Mouse (Mus musculus) midbrain, embryonic 13.5 days (tissue): Measurements from ENCODE around the gene Gm49366. TPM values are rescaled to one million over a fixed set of nuclear protein-coding genes. Genes with fewer than 3 reads are reported as not detected.
"Not testable (repeated sequence)": the region's sequence is repeated elsewhere in the genome, so short reads cannot be mapped to it uniquely, and the experiment has no call there.

Experiments
- ATAC-seq: fragments of 200-750 bp; cut with Nextera tagmentation; 2 replicates; pipeline ENCODE4 v1.8.0; 2017; ENCODE audit warnings: mild to moderate bottlenecking, moderate TSS enrichment, moderate library complexity
- H3K27ac ChIP-seq: fragments of 300-500 bp; sonication (generic); 2 replicates; pipeline ENCODE4 v1.5.1; 2015; ENCODE audit warnings: inconsistent platforms, mild to moderate bottlenecking, moderate library complexity
- H3K27me3 ChIP-seq: fragments of 300-500 bp; sonication (generic); 2 replicates; pipeline ENCODE4 v1.6.1; 2015; ENCODE audit warnings: mild to moderate bottlenecking, inconsistent platforms
- H3K36me3 ChIP-seq: fragments of 300-500 bp; sonication (generic); 2 replicates; pipeline ENCODE4 v1.6.1; 2015; ENCODE audit warnings: mild to moderate bottlenecking, inconsistent platforms
- H3K4me1 ChIP-seq: fragments of 300-500 bp; sonication (generic); replicated peaks from 2 replicates; pipeline ENCODE4 v1.6.1; 2015; ENCODE audit warnings: inconsistent platforms
- H3K4me2 ChIP-seq: fragments of 300-500 bp; sonication (generic); replicated peaks from 2 replicates; pipeline ENCODE4 v1.6.1; 2015; ENCODE audit warnings: moderate library complexity, mild to moderate bottlenecking, inconsistent platforms
- H3K4me3 ChIP-seq: fragments of 300-500 bp; sonication (generic); replicated peaks from 2 replicates; pipeline ENCODE4 v1.5.1; 2015; ENCODE audit warnings: mild to moderate bottlenecking, inconsistent platforms
- H3K9ac ChIP-seq: fragments of 300-500 bp; sonication (generic); replicated peaks from 2 replicates; pipeline ENCODE4 v1.6.1; 2015; ENCODE audit warnings: mild to moderate bottlenecking, inconsistent platforms
- H3K9me3 ChIP-seq: fragments of 300-500 bp; sonication (generic); 2 replicates; pipeline ENCODE4 v1.6.1; 2016; ENCODE audit warnings: mild to moderate bottlenecking, inconsistent platforms
- WGBS: fragments of 180-500 bp; shearing (Covaris S2); methylation state at CpG from one replicate; pipeline ENCODE4 v1.1.7; 2015; 5-methylcytosine and 5-hydroxymethylcytosine counted together
- polyA plus RNA-seq: library from polyadenylated mRNA; unstranded; fragments of >200 nt; fragmentation: Nextera tagmentation; extraction: Ambion mirVana; gene quantifications from 2 replicates; pipeline ENCODE4 v1.2.1, GENCODE M21; 2015

Gm49366 gene
- polyA plus RNA-seq, 1 experiment from 2014 or later, result not detected

DNA sequence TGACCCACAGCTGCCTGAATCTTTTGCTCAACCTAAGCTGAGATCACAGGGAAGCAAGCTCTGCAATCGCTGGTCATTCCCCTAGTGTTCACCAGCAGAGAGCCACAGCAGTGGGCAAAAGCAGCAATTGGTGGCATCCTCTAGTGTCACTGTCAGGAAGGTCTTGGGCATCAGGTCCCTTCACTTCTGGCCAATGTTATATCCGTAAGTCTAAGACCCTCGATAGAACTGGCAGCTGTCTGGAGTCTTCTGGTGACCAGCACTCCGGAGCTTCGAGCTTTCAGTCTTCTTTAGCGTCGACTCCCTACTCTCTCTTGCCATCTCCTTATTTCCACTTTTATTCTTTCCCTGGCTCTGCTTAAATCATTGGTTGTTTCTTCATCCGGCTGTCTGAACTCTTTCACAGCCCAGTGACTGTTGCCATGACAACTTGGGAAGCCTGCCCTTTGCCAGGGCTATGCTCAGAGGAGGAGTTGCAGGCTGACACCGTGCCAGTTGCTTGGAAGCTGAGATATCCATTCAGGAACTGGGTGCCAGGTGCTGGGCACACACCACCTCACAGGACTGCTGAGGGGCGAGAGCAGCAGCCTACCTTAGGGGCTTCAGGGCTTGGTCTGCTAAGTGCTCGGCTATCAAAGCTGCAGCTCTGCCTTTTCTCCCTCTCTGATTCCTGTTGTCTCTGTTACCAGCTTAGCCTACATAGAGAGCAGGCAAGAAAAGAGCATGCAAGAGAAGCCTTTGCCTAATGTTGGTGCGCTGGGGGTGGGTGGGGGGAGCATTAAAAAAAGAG lies 27.3 kb upstream of the Gm49366 start:
- Histone ChIP-seq H3K4me2 (peak overlapping the region; percentile 59), H3K36me3 (peaks cover 3% of the 10 kb centered on the region; the same call in 1 of the 2 replicates), H3K27me3 (no peaks in the 10 kb centered on the region), H3K27ac (peak overlapping the region; percentile 78), H3K9ac (peak overlapping the region; percentile 54; the same call in 1 of the 2 replicates), H3K4me3 (peak overlapping the region; percentile 47), H3K4me1 (peaks cover 36% of the 10 kb centered on the region), H3K9me3 (no peaks in the 10 kb centered on the region)
- ATAC-seq, result peak; percentile 81
- 11% methylated on average over 12 of the region's 12 CpGs for WGBS

DNA sequence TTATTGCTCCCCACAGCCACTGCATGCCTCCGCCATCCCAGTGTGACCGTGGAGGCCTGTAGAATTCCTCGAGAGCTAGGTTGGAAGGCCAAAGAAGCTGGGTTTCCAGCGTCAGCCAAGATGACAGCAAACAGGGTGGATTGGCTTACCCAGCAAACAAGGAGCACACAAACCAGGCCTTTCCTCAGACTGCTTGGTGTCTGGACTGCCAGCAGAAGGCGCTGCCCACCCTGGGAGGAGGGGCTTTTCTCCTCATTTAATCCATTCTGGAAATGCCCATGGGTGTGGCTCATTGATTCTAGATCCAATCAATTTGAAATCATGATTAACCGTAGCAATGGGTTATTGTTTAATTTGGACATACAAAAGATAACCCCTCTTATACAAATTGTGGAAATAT lies 25.6 kb upstream of the Gm49366 start:
- H3K36me3 ChIP-seq, result peaks cover 3% of the 10 kb centered on the region; the same call in 1 of the 2 replicates
- H3K4me2 ChIP-seq, result 0 out of 2 replicates have a peak overlapping the region, but pooled peaks have one; percentile 2
- H3K4me1 ChIP-seq, result peaks cover 36% of the 10 kb centered on the region
- no peak overlapping the region for H3K9ac ChIP-seq
- H3K9me3 ChIP-seq, result no peaks in the 10 kb centered on the region
- H3K27me3 ChIP-seq, result no peaks in the 10 kb centered on the region
- peak overlapping the region; percentile 47; the same call in 1 of the 2 replicates for H3K27ac ChIP-seq
- WGBS, result 60% methylated on average over 6 of the region's 6 CpGs
- no peak for ATAC-seq
- H3K4me3 ChIP-seq, result no peak overlapping the region

DNA sequence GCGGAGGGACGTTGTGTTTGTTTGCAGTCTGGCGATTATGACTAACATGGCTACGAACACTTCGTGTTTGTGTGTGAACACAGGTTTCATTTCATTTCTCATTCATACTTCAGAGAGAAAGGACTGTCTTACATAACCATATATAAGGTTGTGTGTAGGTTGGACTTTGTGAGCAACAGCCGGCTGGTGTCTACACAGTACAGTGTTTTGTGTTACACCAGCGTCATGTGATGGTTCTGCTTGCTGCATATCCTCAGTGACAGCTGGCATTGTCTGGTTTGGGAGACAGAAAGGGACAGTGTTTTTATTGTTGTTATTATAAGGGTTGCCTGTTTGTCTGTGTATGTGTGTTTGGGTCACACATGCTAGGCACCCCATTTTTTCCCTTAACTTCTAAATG lies 25.0 kb upstream of the Gm49366 start:
- Histone ChIP-seq H3K4me1 (peaks cover 31% of the 10 kb centered on the region), H3K4me2 (no peak overlapping the region), H3K36me3 (peaks cover 5% of the 10 kb centered on the region; the same call in 1 of the 2 replicates), H3K27ac (no peak overlapping the region), H3K4me3 (no peak overlapping the region), H3K9me3 (no peaks in the 10 kb centered on the region), H3K9ac (no peak overlapping the region), H3K27me3 (no peaks in the 10 kb centered on the region)
- WGBS, result 92% methylated on average over 7 of the region's 7 CpGs
- ATAC-seq, result no peak

DNA sequence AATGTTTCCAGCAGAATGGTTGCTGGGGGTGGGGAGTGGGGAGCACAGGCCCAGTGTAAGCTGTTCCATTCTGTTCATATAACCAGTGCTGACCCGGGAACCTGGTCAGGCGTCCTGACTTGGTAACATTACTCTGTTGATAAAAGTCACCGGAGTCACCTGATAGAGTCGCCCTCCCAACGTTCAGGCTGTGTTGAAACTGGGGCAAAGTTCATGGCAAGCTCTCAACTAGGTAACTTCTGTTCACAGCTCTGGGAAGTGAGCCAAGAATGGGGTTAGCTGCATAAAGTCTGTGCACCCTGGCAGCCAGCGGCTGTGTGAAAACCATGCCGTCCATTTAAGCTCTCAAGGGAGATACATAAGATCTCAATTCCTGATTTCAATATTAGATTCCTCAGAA lies 18.2 kb upstream of the Gm49366 start:
- not testable (repeated sequence) for ATAC-seq

DNA sequence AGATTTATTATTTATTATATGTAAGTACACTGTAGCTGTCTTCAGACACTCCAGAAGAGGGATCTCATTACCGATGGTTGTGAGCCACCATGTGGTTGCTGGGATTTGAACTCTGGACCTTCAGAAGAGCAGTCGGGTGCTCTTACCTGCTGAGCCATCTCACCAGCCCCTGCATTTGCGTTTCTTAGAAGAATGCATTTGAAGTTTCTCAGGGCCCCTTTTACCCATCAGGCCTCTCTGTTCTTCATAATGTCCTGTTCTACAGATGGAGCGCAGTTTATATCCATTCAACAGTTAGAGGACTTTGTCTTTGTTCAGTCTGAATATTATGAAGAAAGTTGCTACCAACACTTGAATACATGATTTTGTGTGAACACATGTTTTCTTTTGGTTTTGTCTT lies 16.5 kb upstream of the Gm49366 start:
- H3K4me2 ChIP-seq, H3K36me3 ChIP-seq, H3K4me1 ChIP-seq, H3K9me3 ChIP-seq, H3K27ac ChIP-seq, H3K9ac ChIP-seq, H3K27me3 ChIP-seq, ATAC-seq, H3K4me3 ChIP-seq: not testable (repeated sequence)
- WGBS, result 97% methylated on average over 4 of the region's 4 CpGs

More for the DNA sequence above, 18.2 kb upstream of the Gm49366 start:
- H3K27ac ChIP-seq, H3K9ac ChIP-seq, H3K36me3 ChIP-seq, H3K9me3 ChIP-seq, H3K4me3 ChIP-seq, H3K4me2 ChIP-seq, H3K4me1 ChIP-seq, H3K27me3 ChIP-seq: not testable (repeated sequence)
- 68% methylated on average over 7 of the region's 7 CpGs for WGBS

DNA sequence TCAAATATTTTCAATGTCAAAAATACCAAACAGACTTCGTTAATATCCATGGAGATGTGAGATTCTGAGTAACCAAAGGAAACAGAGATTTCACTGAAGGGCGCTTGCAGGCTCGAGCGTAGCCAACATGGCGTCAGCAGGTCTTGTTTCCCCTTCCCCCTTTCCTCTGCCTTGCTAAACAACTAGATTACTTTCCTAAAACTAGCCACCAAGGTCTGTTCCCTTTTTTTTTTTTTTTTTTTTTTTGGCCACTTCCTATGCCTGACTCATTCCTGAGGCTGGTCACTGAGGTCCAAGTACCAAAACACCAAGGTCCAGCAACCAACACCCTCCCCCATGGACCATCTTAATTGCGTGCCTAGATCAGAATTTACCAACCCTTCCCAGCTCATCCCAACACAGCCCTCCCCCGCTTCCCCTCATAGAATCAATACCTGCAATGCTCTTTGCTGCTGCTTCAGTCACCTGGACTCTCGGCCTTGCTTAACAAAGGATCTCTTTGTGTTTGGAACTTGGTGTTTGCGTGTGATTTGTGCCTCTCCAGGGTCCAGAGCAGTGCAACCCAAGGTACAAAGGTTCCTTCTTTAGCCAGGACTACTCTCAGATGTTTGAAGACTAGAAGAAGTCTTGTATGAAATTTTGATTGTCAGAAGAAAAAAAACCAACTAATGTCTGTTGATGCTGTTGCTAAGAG lies 15.5 kb upstream of the Gm49366 start:
- Histone ChIP-seq H3K27ac (no peak overlapping the region), H3K9ac (no peak overlapping the region), H3K4me2 (no peak overlapping the region), H3K4me3 (no peak overlapping the region), H3K9me3 (no peaks in the 10 kb centered on the region), H3K27me3 (no peaks in the 10 kb centered on the region), H3K36me3 (0 out of 2 replicates have a peak, but pooled peaks cover 3% of the 10 kb centered on the region), H3K4me1 (no peaks in the 10 kb centered on the region)
- no peak for ATAC-seq
- WGBS, result 87% methylated on average over 9 of the region's 9 CpGs

DNA sequence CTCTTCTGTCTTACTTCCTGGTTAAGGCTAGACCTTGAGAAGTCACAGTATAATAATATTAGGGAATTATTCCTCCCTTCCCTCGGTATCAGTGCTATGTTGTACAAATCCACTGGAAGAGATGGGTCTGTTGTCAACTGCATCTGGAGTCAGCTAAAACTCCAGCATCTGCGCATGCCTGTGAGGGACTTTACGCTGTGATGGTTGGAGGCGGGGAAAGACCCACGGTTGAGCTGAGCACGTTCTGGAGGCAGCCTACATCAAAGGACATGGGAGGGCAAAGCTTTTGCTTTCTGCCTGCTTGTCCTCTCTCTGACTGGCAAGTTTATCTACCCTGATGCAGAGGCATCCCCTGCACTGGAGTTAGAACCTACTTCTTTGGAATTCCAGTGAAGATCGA lies 12.8 kb upstream of the Gm49366 start:
- WGBS, result 82% methylated on average over 7 of the region's 7 CpGs
- Histone ChIP-seq H3K9me3 (no peaks in the 10 kb centered on the region), H3K9ac (no peak overlapping the region), H3K27me3 (no peaks in the 10 kb centered on the region), H3K4me3 (no peak overlapping the region), H3K4me2 (no peak overlapping the region), H3K36me3 (no peaks in the 10 kb centered on the region), H3K27ac (no peak overlapping the region), H3K4me1 (no peaks in the 10 kb centered on the region)
- ATAC-seq, result no peak

DNA sequence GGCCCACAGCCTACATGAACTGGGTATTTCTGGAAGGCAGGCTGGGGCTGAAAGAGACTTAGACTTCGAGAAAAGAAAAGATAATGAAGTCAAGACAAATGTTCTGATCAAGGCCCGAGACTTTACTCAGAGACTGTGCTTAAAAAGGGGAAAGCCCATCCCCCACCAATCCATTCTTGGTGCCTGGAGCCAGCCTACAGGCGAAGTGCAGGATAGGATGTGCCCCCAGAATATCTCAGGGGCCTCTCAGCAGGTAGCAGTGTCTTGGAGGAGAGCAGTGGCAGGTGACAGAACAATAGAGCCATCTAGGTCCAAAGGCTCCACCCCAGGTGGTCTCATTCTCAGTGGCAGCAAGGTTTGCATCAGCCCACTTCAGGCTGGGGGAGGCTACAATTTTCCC lies 10.4 kb upstream of the Gm49366 start:
- not testable (repeated sequence) for H3K9me3 ChIP-seq, H3K27ac ChIP-seq, H3K4me1 ChIP-seq, H3K9ac ChIP-seq, H3K4me3 ChIP-seq, H3K4me2 ChIP-seq, H3K36me3 ChIP-seq, H3K27me3 ChIP-seq, ATAC-seq
- 39% methylated on average over 3 of the region's 3 CpGs for WGBS

DNA sequence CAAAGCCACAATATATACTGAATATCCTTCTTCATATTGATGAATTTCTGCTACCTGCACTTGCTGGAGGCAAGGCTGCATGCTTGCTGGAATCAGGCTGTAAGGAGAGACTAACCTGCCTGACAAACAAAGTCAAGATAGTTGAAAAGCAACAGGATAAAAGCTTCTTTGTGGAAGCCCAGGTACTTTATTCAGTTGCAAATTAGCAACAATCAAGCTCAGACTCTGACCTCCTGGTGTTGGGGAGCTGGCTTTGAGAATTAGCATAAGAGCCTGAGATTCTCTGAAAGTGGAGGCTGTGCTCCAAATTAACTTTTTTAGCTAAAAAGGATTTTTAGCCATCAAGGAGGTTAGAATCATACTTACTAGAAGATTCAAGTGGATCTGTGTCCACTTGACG lies 9.7 kb upstream of the Gm49366 start:
- not testable (repeated sequence) for ATAC-seq, H3K4me1 ChIP-seq, H3K36me3 ChIP-seq, H3K4me2 ChIP-seq, H3K9ac ChIP-seq, H3K27ac ChIP-seq, H3K4me3 ChIP-seq, H3K9me3 ChIP-seq, H3K27me3 ChIP-seq
- WGBS, result 74% methylated on average over 1 of the region's 1 CpGs

DNA sequence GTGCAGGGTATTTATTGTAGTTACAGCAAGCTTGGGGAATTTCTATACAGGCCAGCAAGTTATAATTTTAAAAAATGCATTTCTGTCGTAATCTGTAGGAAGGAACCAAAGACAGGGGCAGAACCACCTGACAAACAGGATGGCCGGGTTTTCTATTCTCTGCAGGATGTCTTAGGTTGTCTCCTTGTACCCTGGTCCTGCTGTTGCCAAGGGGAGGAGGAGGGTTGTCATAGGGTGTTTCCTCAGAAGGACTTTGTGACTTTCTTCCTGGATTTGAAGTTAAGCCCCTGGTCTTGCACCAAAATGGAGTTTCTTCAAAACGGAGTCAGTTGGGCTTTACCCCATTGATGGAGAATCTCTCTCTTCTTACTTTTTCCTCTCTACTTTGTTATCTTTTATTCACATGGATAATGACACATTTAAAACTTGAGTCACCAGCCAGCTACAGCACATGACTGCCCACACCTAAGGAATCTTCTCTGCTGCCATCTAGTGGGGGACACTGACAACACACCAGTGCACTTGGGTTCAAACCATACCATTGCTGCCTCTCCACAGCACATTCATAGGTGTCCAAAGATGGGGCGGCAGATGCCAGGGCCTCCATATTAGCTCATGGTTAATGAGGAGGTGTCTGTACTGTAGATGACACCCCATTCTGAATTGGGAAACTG lies 7.9 kb upstream of the Gm49366 start:
- peak; percentile 81 for ATAC-seq
- H3K4me1 ChIP-seq, result no peaks in the 10 kb centered on the region
- no peaks in the 10 kb centered on the region for H3K27me3 ChIP-seq
- no peaks in the 10 kb centered on the region for H3K9me3 ChIP-seq
- 64% methylated on average over 4 of the region's 4 CpGs for WGBS
- H3K4me2 ChIP-seq, result no peak overlapping the region
- no peak overlapping the region for H3K4me3 ChIP-seq
- no peak overlapping the region for H3K9ac ChIP-seq
- H3K36me3 ChIP-seq, result no peaks in the 10 kb centered on the region
- H3K27ac ChIP-seq, result no peak overlapping the region

DNA sequence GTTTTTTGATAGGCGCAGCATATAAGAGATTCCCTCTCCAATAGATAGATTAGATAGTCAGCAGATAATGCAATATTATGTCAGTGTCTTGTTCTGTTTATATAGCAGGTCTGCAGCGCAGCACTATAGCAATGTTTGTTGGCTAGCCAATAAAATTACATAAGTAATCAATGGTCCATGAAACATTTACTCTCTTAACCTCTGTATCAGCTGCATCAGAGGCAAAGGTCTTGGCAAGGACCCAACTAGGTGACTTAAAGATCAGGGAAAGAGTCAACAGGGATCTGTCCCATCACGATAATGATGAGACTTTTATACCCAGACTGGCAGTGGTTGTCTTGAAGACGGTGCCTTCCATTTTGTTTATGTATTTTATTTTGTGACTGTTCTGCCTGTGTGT lies 5.9 kb upstream of the Gm49366 start:
- H3K4me1 ChIP-seq, result no peaks in the 10 kb centered on the region
- peaks cover 5% of the 10 kb centered on the region; the same call in 1 of the 2 replicates for H3K27me3 ChIP-seq
- ATAC-seq, result no peak
- no peak overlapping the region for H3K4me2 ChIP-seq
- no peaks in the 10 kb centered on the region for H3K9me3 ChIP-seq
- no peak overlapping the region for H3K27ac ChIP-seq
- H3K4me3 ChIP-seq, result no peak overlapping the region
- H3K9ac ChIP-seq, result no peak overlapping the region
- no peaks in the 10 kb centered on the region for H3K36me3 ChIP-seq
- 94% methylated on average over 4 of the region's 4 CpGs for WGBS

DNA sequence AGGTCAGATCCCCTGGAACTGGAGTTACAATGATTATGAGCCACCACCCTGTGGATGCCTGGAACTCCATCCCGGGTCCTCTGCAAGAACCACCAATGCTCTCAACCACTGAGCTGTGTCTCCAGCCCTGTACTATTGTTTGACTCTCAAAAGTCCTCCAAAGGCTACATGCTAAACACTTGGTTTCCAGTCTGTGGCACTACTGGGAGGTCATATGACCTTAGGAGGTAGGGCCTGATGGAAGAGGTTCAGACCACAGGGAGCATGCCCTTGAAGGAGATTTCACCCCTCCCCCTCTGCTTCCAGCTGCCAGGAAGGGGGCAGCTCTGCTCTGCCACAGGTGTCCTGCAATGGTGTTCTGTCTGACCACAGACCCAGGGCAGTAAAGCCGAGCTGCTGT lies 5.4 kb upstream of the Gm49366 start:
- not testable (repeated sequence) for H3K9me3 ChIP-seq, ATAC-seq, H3K36me3 ChIP-seq, H3K27ac ChIP-seq, H3K4me3 ChIP-seq, H3K4me1 ChIP-seq, H3K4me2 ChIP-seq, H3K9ac ChIP-seq, H3K27me3 ChIP-seq
- WGBS, result 85% methylated on average over 2 of the region's 2 CpGs
